Mouse (Mus musculus) CH12.LX (cell line): ENCODE measurements at regions not wholly inside any gene's neighbourhood (a gene's known extent, or its start where the extent isn't known, plus 50 kb on each side); places are given as distances from the start of the nearest gene placed in this dataset.

Experiments used
- HCFC1 ChIP-seq: IDR thresholded peaks from 2 replicates; pipeline ENCODE4 v1.6.1; 2012; ENCODE audit warnings: low read depth, mild to moderate bottlenecking, inconsistent platforms, low read length, improper control_type of control experiment
- ZKSCAN1 ChIP-seq: IDR thresholded peaks from 2 replicates; pipeline ENCODE4 v1.6.1; 2012; ENCODE audit warnings: low read depth, inconsistent platforms, low read length, improper control_type of control experiment, borderline replicate concordance

DNA sequence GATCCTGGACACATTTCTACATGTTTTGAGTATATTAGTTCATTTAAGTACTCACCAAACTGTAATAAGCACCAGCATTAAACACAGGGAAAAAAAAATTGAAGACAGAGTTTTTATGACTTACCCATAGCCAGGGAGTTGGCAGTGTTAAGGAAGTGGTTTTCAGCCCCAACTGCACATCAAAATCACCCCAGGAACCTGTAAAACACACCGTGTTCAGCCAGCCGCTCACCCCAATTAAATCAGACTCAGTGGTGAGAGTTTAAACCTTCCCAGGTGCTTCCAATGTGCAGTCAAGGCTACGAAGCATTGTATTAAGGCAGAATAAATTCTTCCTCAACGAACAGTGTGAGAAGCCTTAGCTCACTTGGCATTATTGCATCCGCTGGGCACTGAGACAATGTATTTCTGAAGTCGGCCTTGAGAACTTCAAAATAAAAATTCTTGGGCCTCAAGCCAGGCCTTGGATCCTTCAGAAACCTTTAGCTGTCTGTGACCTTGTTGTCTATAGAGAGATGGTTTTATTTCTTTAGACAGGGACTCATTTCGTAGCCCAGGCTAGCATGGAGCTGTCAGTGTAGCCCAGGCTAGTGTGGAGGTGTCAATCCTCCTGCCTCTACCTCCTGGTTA is 65.4 kb upstream of the Slit3 start:
- TF ChIP-seq HCFC1 (no peak), ZKSCAN1 (no peak)
